Mouse (Mus musculus) thymus, adult 2 months (tissue): ENCODE data around the gene Gfer.

Experiments
- CTCF ChIP-seq: fragments of 200-500 bp; IDR thresholded peaks from 2 replicates; pipeline ENCODE4 v1.5.1; 2012; ENCODE audit warnings: mild to moderate bottlenecking, control low read depth, low read length, moderate library complexity, borderline replicate concordance; ENCODE audit not compliant: control insufficient read depth, poor library complexity, insufficient read depth; ENCODE audit errors: extremely low read depth
- POLR2A ChIP-seq: fragments of 200-500 bp; IDR thresholded peaks from 2 replicates; pipeline ENCODE4 v1.6.1; 2012; ENCODE audit warnings: mild to moderate bottlenecking, low read length, control low read depth, moderate library complexity; ENCODE audit not compliant: control insufficient read depth, poor library complexity, insufficient read depth; ENCODE audit errors: extremely low read depth

DNA sequence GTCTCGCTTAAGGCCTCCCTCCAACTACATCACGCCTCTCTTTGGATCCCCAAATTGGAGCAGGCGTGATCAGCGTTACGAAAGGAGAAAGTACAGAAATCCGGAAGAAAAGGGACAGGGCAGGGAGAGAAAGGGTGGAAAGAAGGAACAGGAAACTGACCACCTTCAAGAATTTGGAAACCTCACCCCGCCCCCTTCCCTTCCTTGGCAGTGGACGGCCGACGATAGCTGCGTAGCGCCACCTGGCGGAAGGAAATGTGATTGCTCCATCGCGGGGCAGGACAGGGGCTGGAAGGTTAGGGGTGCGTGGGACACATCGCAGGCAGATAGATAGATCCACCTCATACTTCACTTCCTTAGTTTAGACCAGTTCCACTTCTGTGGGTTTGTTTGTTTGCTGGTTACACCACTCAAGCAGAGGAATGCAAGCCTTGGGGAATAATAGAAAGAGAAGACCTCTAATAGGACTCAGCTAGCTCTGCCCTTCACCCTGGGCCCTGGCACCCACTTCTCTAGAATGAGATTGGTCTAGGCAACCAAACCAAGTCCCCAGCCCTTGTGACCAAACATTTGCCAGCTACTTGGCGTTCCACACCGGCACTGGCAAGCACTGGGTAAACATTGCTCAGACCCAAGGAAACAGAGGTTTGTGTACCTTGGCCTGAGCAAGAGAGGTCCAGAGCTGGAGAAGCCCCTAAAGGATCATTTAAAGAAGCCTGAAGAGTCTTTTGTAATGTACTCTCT is 41.8 kb downstream of the Gfer start:
- TF ChIP-seq CTCF: peak; percentile 98
- no peak for TF ChIP-seq POLR2A
